Mouse (Mus musculus) layer of hippocampus, postnatal 14 days (tissue): ENCODE data around the gene Prpf40b. TPM values are rescaled to one million over a fixed set of nuclear protein-coding genes. Genes with fewer than 3 reads are reported as not detected.

Experiments used
- DNase-seq, 2 experiments: peaks; one replicate each; pipeline ENCODE4 v3.0.0; 2021 to 2022; ENCODE audit warnings: low spot score in 2 of 2, mixed read lengths in 1 of 2
- total RNA-seq, 2 experiments: library from RNA; stranded (reverse); gene quantifications; 2 replicates each; pipeline ENCODE4 v1.2.3; 2021

Gene Prpf40b
- total RNA-seq, 2 experiments from 2014 or later: 92.8 to 103 TPM

DNA sequence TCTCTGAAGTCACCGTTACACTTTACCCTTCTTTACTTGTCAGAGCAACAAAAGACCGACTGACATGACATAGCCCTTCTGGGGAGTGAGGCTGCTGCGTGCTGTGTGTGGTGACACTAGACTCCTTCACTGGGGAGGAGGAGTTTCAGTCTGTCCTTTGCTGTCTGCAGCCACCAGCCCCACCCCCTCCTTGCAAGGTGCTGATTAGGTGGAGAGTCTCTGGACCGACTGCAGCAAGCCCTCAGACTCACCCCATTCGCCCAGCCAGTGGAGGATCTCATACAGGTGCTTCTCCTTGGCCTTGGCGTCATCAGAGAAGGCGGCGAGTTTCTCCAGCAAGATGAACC, 9.7 kb upstream of the Prpf40b start:
- DNase-seq: no peak

- DNase-seq: no peak
Observed at GRCm38 (mm10) chr15:99290586-99290985, 4.3 kb upstream of the Prpf40b start.

DNA sequence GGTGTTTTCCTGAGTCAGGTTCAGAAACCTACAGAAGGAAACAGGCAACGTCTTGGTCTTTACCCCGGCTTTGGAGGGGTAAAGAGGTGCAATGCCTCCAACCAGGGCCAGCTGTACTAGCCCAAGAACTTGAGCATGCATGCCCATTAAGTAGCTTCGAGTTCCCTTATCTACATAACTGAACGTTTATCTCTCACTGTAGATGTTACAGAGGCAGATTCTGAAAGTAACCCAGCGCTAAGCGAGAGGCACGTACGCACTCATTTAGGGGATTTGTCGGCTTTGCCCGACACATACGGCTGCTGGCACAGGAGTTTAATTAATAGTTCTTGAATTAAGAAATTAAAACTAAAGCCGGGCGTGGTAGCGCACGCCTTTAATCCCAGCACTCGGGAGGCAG, 600 bp upstream of the Prpf40b start:
- peak in 1 of 2 experiments; percentile 18 for DNase-seq

DNA sequence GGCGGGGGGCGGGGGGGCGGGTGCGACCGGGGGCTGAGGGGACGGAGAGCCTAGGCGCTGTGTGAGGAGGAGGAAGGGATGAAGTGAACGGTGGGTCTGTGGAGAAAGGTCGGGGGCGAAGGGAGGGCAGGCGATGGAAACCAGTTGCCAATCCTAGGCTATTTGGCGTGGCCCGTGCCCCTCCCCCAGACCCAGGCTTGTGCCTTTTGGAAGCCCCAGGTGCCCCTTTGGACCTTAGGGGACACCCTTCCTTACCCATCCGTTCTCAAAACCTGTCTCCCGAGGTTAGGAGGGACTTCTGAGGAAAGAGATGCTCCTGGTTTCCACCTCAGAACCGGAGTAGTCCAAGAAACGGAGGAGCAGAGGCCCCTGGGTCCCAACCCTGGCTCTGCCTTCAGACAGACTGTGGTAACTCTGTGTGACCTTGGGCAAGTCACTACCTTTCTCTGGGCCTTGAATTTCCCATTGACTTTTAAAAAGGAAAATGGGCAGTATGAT, 646 bp downstream of the Prpf40b start, which contains the start of gene Fam186b:
Gene Fam186b, minus strand, starts transcription at position 405 of the 498 bp plus-strand sequence.
- DNase-seq: peak in 1 of 2 experiments; percentile 32

- no peak for DNase-seq
Observed at GRCm38 (mm10) chr15:99296213-99296612, 1.3 kb downstream of the Prpf40b start.

DNA sequence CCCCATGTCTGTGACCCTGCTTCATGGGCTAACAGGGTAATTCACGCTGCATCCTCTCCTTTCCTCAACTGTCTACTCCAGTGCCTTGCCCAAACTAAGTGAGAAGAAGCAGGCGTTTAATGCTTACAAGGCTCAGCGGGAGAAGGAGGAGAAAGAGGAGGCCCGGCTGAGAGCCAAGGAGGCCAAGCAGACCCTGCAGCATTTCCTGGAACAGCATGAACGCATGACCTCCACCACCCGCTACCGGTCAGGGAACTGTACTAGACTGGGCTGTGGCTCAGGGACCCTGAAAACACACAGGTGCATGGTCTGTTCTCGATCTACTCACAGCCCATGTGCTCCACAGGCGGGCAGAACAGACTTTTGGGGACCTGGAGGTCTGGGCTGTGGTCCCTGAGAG, 12.6 kb downstream of the Prpf40b start:
- DNase-seq: no peak

GRCm38 (mm10) chr15:99309549-99309948, 14.7 kb downstream of the Prpf40b start:
- DNase-seq: no peak

- no peak for DNase-seq
Observed at GRCm38 (mm10) chr15:99310617-99311016, 15.7 kb downstream of the Prpf40b start.

- DNase-seq: no peak
Observed at GRCm38 (mm10) chr15:99314891-99315290, 20.0 kb downstream of the Prpf40b start.

- peak; percentile 86 to 88 for DNase-seq
Observed at GRCm38 (mm10) chr15:99316314-99317266, 21.7 kb downstream of the Prpf40b start.

DNA sequence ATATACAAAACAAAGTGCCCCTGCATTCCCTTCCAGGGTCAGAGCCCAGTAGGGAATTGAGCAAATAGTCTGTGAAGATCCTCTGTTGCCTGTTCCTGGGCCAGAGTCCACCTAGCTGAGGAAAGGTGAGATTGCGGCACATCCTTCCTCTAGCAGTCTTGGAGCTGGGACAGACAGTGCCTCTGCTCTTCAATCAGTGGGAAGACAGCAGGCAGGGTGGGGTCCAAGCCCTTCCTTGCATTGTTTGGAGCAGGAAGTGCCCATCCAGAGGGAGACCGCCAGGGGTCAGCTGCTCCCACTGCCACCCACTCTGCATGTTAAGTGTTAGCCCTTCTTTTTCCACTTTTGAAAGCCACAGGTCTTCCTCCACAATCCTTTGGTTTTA, 22.4 kb downstream of the Prpf40b start:
- DNase-seq: no peak

DNA sequence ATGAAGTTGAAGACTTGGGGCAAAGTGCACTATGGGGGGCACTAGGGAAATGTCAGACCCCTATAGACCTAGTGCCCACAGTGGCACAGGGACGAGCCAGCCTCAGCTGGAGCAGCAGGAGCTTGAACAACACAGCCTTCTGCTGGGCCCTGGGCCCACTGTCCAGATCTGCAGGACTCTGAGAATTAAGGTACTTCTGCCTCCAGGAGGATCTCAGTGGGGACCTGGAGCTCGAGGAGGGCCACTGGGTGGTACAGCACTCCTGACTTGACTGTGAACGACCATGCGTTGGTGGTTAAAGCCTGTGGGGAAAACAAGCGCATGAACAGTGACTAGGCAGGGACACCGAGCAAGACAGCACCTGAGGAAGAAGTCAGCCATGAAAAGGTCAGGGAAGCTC, 23.2 kb downstream of the Prpf40b start:
- no peak for DNase-seq

GRCm38 (mm10) chr15:99318861-99319410, 24.0 kb downstream of the Prpf40b start:
- DNase-seq: no peak

- no peak for DNase-seq
Observed at GRCm38 (mm10) chr15:99319411-99319871, 24.6 kb downstream of the Prpf40b start.

- no peak for DNase-seq
Observed at GRCm38 (mm10) chr15:99320168-99320674, 25.3 kb downstream of the Prpf40b start.

DNA sequence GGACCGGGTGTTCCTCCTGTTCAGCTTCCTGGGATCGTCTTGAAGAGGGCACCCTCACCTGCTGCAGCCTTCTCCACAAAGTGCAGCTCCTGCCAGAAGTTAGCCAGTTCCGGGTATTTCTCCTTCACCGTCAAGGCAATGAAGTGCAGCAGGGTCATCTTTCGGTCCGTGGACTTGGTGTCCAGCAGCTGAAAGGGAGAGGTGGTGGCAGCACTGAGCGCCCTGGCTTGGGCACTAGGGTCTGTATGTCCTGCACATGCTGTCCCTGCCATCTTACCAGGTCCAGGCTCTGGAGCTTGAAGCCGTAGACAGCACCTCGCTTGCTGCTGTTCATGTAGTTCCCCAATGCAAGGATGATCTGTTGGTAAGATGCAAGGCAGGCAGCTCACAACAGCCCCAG, 26.1 kb downstream of the Prpf40b start:
- DNase-seq: no peak

DNA sequence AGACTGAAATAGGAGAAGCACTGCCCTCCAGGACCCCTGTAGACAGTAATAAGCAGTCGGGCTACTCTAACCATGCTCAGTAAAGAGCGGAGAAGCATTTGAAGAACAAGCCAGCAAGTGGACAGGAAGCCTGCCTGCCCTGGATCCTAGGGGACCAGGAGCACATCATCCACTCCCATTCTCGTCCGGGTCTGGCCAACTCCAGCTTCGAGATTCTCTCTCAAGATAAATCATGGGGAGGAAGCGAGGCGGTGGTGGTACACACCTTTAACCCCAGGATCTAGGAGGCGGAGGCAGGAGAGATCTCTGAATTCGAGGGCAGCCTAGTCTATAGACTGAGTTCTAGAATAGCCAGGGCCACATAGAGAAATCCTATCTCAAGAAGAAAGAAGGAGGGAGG, 29.3 kb downstream of the Prpf40b start:
- no peak for DNase-seq

DNA sequence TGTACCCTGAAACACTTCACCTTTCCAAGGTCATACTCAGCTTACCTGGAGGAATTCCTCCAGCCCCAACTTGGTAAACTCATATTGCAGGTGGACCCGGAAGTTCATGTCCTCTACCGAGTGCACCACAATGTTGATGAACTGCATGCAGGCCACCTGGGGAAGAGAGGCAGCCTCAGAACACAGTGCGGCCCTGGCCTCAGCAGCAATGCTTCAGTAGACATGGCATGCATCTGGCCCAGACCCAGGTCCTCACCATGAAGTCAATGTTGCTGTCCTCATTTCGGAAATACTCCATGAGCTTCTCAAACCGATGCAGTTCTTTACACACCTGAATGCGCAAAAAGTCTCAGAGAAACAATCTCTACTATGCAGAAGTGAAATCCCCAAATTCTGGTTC, 30.7 kb downstream of the Prpf40b start:
- no peak for DNase-seq

DNA sequence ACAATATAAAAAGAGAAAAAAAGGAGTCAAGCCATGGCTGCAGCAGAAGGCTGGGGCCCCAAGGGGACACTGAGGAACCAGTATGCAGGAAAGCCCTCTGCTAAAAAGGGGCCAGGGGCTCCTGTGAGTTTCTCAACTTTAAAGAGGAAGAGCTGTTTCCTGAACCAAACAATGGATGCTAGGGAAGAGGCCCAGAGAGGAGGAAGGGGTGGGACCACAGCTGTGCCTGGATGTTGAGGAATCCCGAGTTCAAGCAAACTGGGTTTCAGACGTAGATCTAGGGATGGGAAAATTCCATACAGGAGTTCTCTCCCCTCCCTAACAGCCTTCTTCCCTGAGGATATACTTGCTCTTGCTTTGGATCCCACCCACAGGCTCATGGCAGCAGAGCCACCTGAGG, 31.5 kb downstream of the Prpf40b start:
- DNase-seq: no peak

DNA sequence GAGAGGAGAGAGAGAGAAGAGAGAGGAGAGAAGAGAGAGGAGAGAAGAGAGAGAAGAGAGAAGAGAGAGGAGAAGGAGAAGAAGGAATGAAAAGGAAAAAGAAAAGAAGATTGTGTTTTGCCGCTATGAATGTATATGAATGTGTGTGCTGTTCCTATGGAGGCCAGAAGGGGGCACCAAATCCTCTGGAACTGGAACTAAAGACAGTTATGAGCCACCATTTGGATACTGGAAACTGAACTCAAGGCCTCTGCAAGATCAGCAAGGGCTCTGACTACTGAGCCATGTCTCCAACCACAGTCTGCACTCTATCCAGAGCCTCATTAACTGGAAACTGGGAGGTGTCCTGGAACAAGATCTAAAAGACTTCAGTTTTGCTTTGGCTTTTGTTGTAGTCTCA, 32.1 kb downstream of the Prpf40b start:
- no peak for DNase-seq

GRCm38 (mm10) chr15:99328011-99328410, 33.1 kb downstream of the Prpf40b start:
- DNase-seq: no peak

- no peak for DNase-seq
Observed at GRCm38 (mm10) chr15:99330324-99330723, 35.4 kb downstream of the Prpf40b start.
